Mouse (Mus musculus) lung, embryonic 15.5 days (tissue): ENCODE results near the gene Ctxn1. TPM values are rescaled to one million over a fixed set of nuclear protein-coding genes. Genes with fewer than 3 reads are reported as not detected.
A peak's percentile ranks its signal among the peaks of the same experiment; 100 is the strongest.

ENCODE experiments used
- ATAC-seq: fragments of 200-750 bp; cut with Nextera tagmentation; 2 replicates; pipeline ENCODE4 v1.8.0; 2017; ENCODE audit warnings: moderate number of reproducible peaks, borderline replicate concordance; ENCODE audit not compliant: low FRiP score, low TSS enrichment; ENCODE audit errors: extremely low read depth
- H3K27ac ChIP-seq: fragments of 300-500 bp; sonication (generic); 2 replicates; pipeline ENCODE4 v1.5.1; 2015; ENCODE audit warnings: moderate library complexity, mild to moderate bottlenecking, inconsistent platforms
- H3K27me3 ChIP-seq: fragments of 300-500 bp; sonication (generic); 2 replicates; pipeline ENCODE4 v1.6.1; 2015; ENCODE audit warnings: inconsistent platforms
- H3K36me3 ChIP-seq: fragments of 300-500 bp; sonication (generic); 2 replicates; pipeline ENCODE4 v1.6.1; 2015; ENCODE audit warnings: inconsistent platforms
- H3K4me1 ChIP-seq: fragments of 300-500 bp; sonication (generic); 2 replicates; pipeline ENCODE4 v1.6.1; 2015; ENCODE audit warnings: inconsistent platforms
- H3K4me2 ChIP-seq: fragments of 300-500 bp; sonication (generic); 2 replicates; pipeline ENCODE4 v1.6.1; 2015; ENCODE audit warnings: inconsistent platforms, mild to moderate bottlenecking, moderate library complexity
- H3K4me3 ChIP-seq: fragments of 300-500 bp; sonication (generic); 2 replicates; pipeline ENCODE4 v1.5.1; 2015; ENCODE audit warnings: mild to moderate bottlenecking, inconsistent platforms
- H3K9ac ChIP-seq: fragments of 300-500 bp; sonication (generic); 2 replicates; pipeline ENCODE4 v1.6.1; 2015; ENCODE audit warnings: inconsistent platforms
- H3K9me3 ChIP-seq: fragments of 300-500 bp; sonication (generic); 2 replicates; pipeline ENCODE4 v1.6.1; 2016; ENCODE audit warnings: inconsistent platforms
- WGBS: fragments of 180-500 bp; shearing (Covaris S2); methylation state at CpG from one replicate; pipeline ENCODE4 v1.1.7; 2015; 5-methylcytosine and 5-hydroxymethylcytosine counted together
- polyA plus RNA-seq: library from polyadenylated mRNA; unstranded; fragments of >200 nt; fragmentation: Nextera tagmentation; extraction: Ambion mirVana; gene quantifications from 2 replicates; pipeline ENCODE4 v1.2.1, GENCODE M21; 2015

Ctxn1 gene
- polyA plus RNA-seq, 1 experiment from 2014 or later: 75.3 TPM

DNA sequence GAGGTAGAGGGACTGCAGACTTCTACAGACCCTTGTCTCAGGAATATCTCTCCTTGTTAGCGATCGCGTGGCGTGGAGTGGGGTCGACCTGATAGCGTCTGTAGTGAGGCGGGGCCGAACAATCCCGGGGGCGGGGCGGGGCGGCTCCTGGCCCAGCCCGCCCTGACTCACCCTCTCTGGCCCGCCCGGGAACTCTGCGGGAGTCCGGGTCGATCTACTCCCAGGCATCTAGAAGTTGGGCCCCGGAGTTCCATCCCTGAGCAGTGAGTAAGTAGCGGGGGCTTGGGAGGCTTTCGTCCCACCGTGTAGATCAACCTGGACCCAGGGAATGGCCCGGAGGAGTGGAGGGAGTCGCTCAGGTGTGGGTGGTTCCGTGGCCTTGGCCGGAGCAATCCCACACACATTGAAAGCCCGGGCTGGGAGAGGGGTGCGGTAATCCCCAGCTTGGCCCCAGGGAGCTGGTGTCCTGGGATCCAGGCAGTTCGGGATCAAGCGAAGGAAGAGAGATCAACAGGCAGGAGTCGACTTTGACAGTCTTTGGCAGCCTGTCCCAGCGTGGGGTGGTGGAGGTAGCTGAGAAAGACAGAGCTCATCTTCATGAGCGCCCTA is 32.2 kb downstream of the Ctxn1 start, which contains the start of gene Lrrc8e:
Lrrc8e (plus strand) TSS at position 89 of the 609 bp plus-strand sequence.
- H3K27me3 ChIP-seq: peaks cover 14% of the 10 kb centered on the region; the same call in 1 of the 2 replicates
- 4% methylated on average over 33 of the region's 33 CpGs for WGBS

DNA sequence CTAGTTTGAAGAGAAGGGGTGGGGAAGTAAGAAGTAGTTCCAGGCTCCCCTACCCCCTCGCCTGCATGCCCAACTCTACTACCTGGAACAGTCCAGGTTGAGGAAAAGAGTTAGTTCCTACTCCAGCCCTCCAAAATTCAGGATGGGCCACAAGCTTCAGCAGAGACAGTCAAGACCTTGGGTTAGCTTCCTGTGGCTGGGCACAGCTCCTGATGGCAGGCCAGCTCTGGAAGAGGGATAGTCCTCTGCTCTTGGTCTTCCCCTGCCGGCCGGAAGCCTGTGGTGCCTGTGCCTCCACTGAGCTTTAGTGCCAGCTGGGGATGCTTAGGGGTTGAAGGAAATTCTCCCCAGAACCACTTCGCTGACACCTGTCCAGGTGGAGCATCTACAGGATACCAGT is 32.8 kb downstream of the Ctxn1 start:
- no peak overlapping the region for H3K27ac ChIP-seq
- H3K36me3 ChIP-seq: no peaks in the 10 kb centered on the region
- 0 out of 2 replicates have a peak, but pooled peaks have one; percentile 15 for ATAC-seq
- peak overlapping the region; percentile 43 for H3K4me3 ChIP-seq
- peak overlapping the region; percentile 47 for H3K9ac ChIP-seq
- H3K27me3 ChIP-seq: peaks cover 14% of the 10 kb centered on the region; the same call in 1 of the 2 replicates
- 30% methylated on average over 4 of the region's 4 CpGs for WGBS
- peak overlapping the region; percentile 67 for H3K4me2 ChIP-seq
- H3K9me3 ChIP-seq: no peaks in the 10 kb centered on the region
- peaks cover 7% of the 10 kb centered on the region; the same call in 1 of the 2 replicates for H3K4me1 ChIP-seq

More for the DNA sequence above, 32.2 kb downstream of the Ctxn1 start, which contains the start of gene Lrrc8e:
- Histone ChIP-seq H3K9ac (peak within 1 kb of the TSS; percentile 47), H3K4me1 (peaks cover 7% of the 10 kb centered on the region; the same call in 1 of the 2 replicates), H3K36me3 (no peaks in the 10 kb centered on the region), H3K9me3 (no peaks in the 10 kb centered on the region), H3K4me3 (peak within 1 kb of the TSS; percentile 43), H3K27ac (no peak within 1 kb of the TSS), H3K4me2 (peak within 1 kb of the TSS; percentile 67)
- peak; percentile 74 for ATAC-seq

DNA sequence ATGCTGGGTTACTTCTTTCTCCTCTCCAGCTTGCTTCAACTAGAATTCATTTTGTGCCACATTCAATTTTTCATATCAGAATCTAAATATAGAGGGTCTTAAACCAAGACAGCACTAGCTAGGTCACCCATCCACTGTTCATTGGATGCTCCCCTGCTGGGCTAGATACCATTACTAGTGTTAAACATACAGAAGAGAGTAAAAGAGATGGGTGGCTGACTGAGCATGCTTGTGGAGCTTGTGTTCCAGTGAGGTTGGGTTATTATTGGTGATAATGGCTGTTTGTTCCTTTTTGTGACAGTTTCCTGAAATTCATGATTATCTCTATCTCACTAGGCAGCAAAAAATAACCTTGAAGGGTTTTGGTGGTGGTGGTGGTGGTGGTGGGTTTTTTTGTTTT is 37.0 kb downstream of the Ctxn1 start:
- no peak overlapping the region for H3K27ac ChIP-seq
- H3K4me1 ChIP-seq: no peaks in the 10 kb centered on the region; the same call in 1 of the 2 replicates
- ATAC-seq: no peak
- peaks cover 27% of the 10 kb centered on the region for H3K27me3 ChIP-seq
- H3K4me3 ChIP-seq: no peak overlapping the region
- H3K9me3 ChIP-seq: no peaks in the 10 kb centered on the region
- no peak overlapping the region for H3K4me2 ChIP-seq
- no peak overlapping the region for H3K9ac ChIP-seq
- H3K36me3 ChIP-seq: no peaks in the 10 kb centered on the region

DNA sequence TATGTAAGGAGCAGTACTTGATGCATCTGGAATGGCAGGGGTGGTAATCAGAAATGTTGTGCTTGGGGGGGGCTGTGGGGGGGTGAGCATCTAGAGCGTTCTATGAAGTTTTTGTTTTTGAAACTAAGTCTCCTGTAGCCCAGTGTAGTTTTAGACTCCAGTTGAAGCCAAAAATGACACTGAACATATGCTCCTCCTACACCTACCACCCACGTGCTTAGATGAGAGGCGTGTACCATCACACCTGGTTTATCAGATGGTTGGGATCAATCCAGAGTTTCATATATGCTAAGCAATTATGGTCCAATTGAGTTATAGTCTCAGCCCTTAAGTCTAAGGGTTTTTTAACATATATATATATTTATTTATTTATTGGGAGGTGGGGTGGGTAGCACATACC is 39.5 kb downstream of the Ctxn1 start:
- Histone ChIP-seq H3K9me3 (no peaks in the 10 kb centered on the region), H3K4me1 (peaks cover 21% of the 10 kb centered on the region), H3K27me3 (peaks cover 36% of the 10 kb centered on the region), H3K4me2 (no peak overlapping the region), H3K27ac (no peak overlapping the region), H3K9ac (no peak overlapping the region), H3K36me3 (no peaks in the 10 kb centered on the region), H3K4me3 (no peak overlapping the region)
- 85% methylated on average over 3 of the region's 3 CpGs for WGBS
- ATAC-seq: no peak

DNA sequence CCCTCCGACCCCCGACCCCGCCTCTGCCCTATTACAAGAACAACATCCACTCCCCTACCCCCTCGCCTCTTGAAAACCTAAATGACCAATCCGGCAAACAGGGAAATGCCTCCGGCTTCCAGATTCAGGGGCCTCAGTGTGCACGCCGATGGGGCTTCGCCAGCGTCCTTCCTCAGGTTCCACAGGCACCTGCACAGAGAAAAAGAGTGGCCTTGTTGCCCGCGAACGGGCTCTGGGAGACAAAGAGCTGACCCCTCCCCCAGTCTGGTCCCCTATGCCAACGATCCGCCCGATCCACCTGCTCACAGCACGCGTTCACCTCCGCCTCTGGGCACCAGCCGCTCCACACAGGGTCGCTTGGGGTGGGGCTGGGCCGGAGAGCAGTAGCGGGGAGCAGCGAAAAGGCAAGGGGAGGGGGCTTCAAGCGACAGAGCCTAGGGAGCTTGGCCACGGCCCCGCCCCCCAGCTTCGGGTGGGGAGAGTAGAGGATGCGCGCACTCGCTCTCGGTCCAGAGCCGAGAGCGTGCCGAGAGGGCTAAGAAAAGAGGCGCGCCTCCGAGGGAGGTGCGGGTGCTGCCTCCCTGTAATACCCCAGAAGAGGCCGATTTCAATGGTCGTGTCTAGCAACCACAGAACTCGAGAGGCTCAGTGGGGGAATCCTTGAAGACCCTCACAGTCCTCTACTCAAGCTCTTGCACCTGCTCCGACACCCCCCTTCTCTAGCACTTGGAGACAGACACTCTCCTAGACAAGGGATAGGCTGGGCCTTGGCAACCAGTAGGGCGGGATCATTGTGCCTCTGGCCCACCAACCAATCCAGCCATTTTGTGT is 42.1 kb downstream of the Ctxn1 start, which contains the start of gene Prr36:
Prr36 (minus strand) TSS at position 669 of the 831 bp plus-strand sequence.
- Histone ChIP-seq H3K36me3 (no peaks in the 10 kb centered on the region), H3K9me3 (no peaks in the 10 kb centered on the region), H3K4me3 (peak within 1 kb of the TSS; percentile 49), H3K4me2 (peak within 1 kb of the TSS; percentile 67), H3K9ac (peak within 1 kb of the TSS; percentile 60), H3K27ac (peak within 1 kb of the TSS; percentile 31; the same call in 1 of the 2 replicates), H3K27me3 (peaks cover 36% of the 10 kb centered on the region), H3K4me1 (peaks cover 36% of the 10 kb centered on the region)
- 2% methylated on average over 44 of the region's 44 CpGs for WGBS
- peak; percentile 19; the same call in 1 of the 2 replicates for ATAC-seq

DNA sequence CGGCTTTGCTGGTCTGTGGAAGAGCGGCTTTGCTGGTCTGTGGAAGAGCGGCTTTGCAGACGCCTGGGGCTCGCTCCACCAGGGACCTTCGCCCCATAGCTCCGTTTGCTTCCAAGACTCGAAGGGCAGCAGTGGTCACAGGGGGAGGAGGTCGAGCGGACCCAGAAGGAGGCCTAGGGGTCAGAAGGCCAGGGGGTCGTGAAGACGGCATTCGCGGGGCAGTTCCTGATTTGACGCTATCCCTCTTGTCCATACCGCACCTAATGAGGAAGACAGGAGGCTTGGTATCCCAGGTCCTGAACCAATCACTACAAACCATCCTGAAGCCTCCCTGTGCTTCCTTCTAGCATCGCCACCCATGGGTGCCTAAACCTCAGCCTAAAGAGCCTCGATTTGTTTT is 42.8 kb downstream of the Ctxn1 start:
- peaks cover 36% of the 10 kb centered on the region for H3K4me1 ChIP-seq
- H3K36me3 ChIP-seq: no peaks in the 10 kb centered on the region
- H3K4me3 ChIP-seq: peak overlapping the region; percentile 49
- peaks cover 36% of the 10 kb centered on the region for H3K27me3 ChIP-seq
- no peaks in the 10 kb centered on the region for H3K9me3 ChIP-seq
- no peak overlapping the region for H3K27ac ChIP-seq
- peak overlapping the region; percentile 60 for H3K9ac ChIP-seq
- 8% methylated on average over 18 of the region's 18 CpGs for WGBS
- H3K4me2 ChIP-seq: peak overlapping the region; percentile 67
- ATAC-seq: no peak

DNA sequence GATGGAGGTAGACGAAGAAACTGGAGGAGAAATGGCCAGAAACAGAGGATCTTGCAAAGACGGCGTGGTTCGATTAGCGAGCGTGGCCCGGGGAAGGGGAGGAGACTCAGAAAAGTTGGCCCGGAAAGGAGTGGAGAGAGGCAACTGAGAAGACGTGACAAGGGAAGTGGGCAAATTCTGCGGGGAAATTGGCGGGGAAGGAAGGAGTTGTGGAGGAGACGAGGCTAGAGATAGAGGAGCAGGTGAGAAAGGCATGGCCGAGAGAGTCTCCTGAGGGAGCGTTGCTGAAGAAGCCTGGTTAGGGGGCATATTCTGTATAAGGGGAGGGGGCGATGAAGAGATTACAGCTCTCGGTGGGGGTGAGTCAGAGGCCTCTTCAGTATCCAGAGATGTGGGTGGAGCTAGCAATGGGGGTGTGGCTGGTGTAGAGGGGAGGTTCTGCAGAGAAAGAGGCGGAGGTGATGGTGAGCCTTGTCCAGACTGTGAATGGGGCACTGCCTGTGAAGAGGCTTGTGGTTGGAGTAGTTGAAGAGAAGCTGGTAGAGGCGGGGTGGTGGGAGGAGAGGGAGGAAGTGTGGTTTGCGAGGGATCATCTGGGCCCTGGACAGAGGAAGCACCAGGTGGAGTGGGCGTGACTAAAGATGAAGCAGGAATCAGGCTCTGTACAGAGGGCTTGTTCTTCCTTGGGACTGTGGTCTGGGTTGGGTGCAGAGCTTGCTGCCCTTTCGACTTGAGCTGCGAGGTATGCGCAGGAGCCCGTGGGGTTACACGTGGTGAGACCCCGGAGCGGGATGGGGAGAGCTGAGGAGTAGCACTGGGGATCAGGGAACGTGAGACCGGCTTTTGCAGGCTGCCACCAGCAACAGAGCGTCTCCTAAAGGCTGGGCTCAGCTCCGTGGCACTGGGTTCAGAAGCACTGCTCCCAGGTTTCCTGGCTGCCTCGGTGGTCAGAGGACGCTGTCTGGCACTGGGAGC is 44.8 kb downstream of the Ctxn1 start:
- Histone ChIP-seq H3K36me3 (peaks cover 6% of the 10 kb centered on the region; the same call in 1 of the 2 replicates), H3K4me3 (peak overlapping the region; percentile 41), H3K27ac (peak overlapping the region; percentile 85), H3K9me3 (no peaks in the 10 kb centered on the region), H3K9ac (peak overlapping the region; percentile 36; the same call in 1 of the 2 replicates), H3K27me3 (peaks cover 36% of the 10 kb centered on the region), H3K4me1 (peaks cover 36% of the 10 kb centered on the region), H3K4me2 (peak overlapping the region; percentile 84)
- WGBS: 5% methylated on average over 33 of the region's 33 CpGs
- peak; percentile 80 for ATAC-seq

DNA sequence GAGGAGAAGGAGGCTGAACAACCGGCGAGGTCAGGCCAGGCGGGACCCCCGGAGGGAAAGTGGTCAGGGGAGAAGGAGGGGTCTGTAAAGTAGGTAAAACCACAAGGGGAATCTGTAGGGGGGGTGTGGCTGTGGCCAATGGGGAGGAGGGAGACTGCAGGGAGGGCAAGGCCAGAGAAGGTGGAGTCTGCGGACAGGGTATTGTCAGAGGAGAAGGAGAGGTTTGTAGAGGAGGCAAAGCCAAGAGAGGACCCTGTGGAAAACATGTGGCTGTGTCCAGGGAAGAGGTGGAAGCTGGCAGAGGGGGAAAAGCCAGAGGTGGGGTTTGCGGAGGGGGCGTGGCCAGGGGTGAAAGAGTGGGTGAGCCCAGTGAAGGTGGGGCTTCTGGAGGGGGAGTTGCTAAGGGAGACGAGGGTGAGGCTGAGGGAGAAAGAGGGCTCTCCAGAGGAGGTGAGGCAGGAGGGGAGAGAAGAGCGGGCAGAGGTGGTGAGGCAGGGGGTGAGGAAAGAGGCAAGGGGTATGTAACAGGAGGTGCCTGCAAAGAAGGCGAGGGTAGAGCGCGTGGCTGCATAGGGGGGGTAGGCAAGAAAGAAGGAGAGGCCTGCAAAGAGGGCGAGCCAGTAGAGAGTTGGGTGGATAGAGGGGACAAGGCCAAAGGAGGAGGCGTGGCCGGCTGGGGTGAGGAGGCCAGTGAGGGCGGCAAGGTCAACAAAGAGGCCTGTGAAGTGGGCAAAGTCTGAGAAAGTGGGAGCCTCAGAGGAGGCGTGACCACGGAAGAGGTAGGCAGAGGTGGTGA is 45.7 kb downstream of the Ctxn1 start:
- Histone ChIP-seq H3K36me3 (peaks cover 6% of the 10 kb centered on the region; the same call in 1 of the 2 replicates), H3K4me1 (peaks cover 36% of the 10 kb centered on the region), H3K9me3 (no peaks in the 10 kb centered on the region), H3K27me3 (peaks cover 34% of the 10 kb centered on the region), H3K4me2 (peak overlapping the region; percentile 84), H3K9ac (peak overlapping the region; percentile 36), H3K4me3 (peak overlapping the region; percentile 41), H3K27ac (peak overlapping the region; percentile 85)
- 2% methylated on average over 18 of the region's 18 CpGs for WGBS
- peak; percentile 70 for ATAC-seq

DNA sequence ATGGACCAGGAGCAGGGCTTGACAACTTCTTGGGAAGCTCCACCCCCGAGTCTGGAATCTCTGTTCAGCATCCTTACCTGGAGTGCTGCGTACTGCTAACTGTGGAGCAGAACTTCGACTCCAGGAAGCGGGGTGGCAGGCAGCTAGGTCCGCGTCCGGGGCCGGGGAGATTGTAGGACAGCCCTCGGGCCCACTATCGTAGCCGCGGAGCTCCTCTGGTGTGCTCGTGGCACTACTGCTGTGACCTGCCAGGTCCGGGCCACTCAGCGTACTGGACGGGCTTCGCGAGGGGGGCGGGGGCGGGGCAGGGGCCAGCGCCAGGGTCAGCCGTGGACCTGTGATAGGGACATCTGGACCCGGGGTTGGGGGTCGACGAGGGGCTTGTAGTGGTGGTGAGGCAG is 46.3 kb downstream of the Ctxn1 start:
- peaks cover 6% of the 10 kb centered on the region; the same call in 1 of the 2 replicates for H3K36me3 ChIP-seq
- WGBS: under 1% methylated on average over 25 of the region's 25 CpGs
- H3K27me3 ChIP-seq: peaks cover 28% of the 10 kb centered on the region
- no peaks in the 10 kb centered on the region for H3K9me3 ChIP-seq
- peak overlapping the region; percentile 84 for H3K4me2 ChIP-seq
- ATAC-seq: peak; percentile 10; the same call in 1 of the 2 replicates
- peak overlapping the region; percentile 85 for H3K27ac ChIP-seq
- H3K9ac ChIP-seq: peak overlapping the region; percentile 36
- peaks cover 36% of the 10 kb centered on the region for H3K4me1 ChIP-seq
- H3K4me3 ChIP-seq: peak overlapping the region; percentile 41

DNA sequence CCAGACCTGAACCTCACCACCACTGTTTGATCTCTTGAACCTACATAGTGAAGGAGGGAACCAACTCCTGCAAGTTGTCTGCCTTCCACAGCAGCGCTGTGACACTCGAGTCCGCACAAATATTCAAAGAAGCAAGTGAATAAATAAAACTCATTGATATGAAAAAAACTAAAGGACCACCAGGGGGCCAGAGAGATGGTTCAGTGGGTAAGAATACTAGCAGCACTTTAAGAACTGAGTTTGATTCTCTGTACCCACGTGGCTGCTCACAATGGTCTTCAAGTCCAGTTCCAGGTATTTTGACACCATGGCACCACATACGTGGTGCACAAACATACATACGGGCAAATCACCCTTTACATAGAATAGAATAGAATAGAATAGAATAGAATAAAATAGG is 48.0 kb downstream of the Ctxn1 start:
- peaks cover 6% of the 10 kb centered on the region; the same call in 1 of the 2 replicates for H3K36me3 ChIP-seq
- no peaks in the 10 kb centered on the region for H3K9me3 ChIP-seq
- peaks cover 17% of the 10 kb centered on the region for H3K27me3 ChIP-seq
- 60% methylated on average over 6 of the region's 6 CpGs for WGBS
- H3K4me2 ChIP-seq: no peak overlapping the region
- no peak overlapping the region for H3K4me3 ChIP-seq
- H3K4me1 ChIP-seq: peaks cover 37% of the 10 kb centered on the region
- no peak overlapping the region for H3K27ac ChIP-seq
- no peak for ATAC-seq
- no peak overlapping the region for H3K9ac ChIP-seq
